Mouse (Mus musculus) kidney, adult 2 months (tissue): ENCODE results near the gene Gm11020.

Experiments
- CTCF ChIP-seq: fragments of 200-500 bp; conservative IDR thresholded peaks from 2 replicates; pipeline ENCODE4 v1.5.1; 2011; ENCODE audit warnings: low read depth, mild to moderate bottlenecking, control low read depth, low read length, moderate library complexity, mixed read lengths; ENCODE audit not compliant: insufficient read depth, insufficient read length
- POLR2A ChIP-seq: fragments of 200-500 bp; IDR thresholded peaks from one replicate; pipeline ENCODE4 v1.6.1; 2011; ENCODE audit warnings: low read depth, low read length, control low read depth

DNA sequence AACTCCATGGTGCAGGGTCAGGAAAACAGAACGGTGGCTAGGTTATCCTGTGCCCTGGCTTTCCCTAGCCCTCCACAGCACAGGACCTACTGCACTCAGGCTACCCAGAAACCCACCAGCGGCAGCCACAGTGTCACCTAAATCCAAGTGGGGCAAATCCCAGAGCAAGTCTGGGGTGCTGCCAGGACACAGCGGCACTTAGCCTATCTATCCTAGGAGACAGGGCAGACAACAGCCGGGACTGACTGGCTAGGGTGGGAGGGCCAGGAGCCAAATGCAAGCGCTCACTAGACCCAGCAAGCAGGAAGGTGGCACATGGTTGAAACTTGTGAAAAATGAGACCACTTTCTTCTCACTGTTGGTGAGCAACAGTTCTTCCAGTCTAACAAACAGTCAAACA, 27.6 kb downstream of the Gm11020 start:
- TF ChIP-seq CTCF (no peak), POLR2A (no peak)
